28 mouse cellular contexts compared by ENCODE assay signal in genomic region chr8:108222091-108222490, GRCm38 (mm10).
"Had no signal": no experiment of that assay in that cellular context is flagged by ENCODE, and none has a peak within 500 bp of the region (broad histone marks: within the 10 kb centered on the region; RNA-seq: fewer than 3 reads in every experiment).

No protein-coding gene starts in this region.

- H3K36me3 ChIP-seq: heart, embryonic 13.5 days; heart, embryonic 15.5 days; hindbrain, embryonic 10.5 days; hindbrain, embryonic 12.5 days; intestine, embryonic 15.5 days; limb, embryonic 10.5 days; limb, embryonic 12.5 days; liver, embryonic 13.5 days had no signal

- H3K27ac ChIP-seq: gastrocnemius, adult 2 months; heart, adult 2 months; heart, embryonic 13.5 days; heart, embryonic 15.5 days; hindbrain, embryonic 10.5 days; hindbrain, embryonic 12.5 days; hindbrain, embryonic 14.5 days; intestine, embryonic 15.5 days; layer of hippocampus, adult 2 months; left cerebral cortex, adult 2 months; limb, embryonic 10.5 days; limb, embryonic 12.5 days; liver, embryonic 13.5 days had no signal

- H3K27me3 ChIP-seq: heart, embryonic 13.5 days; heart, embryonic 15.5 days; intestine, embryonic 15.5 days; limb, embryonic 12.5 days; liver, embryonic 13.5 days had no signal

- H3K9me3 ChIP-seq: heart, embryonic 13.5 days; heart, embryonic 15.5 days; hindbrain, embryonic 10.5 days; intestine, embryonic 15.5 days; limb, embryonic 10.5 days; liver, embryonic 13.5 days had no signal

- DNase-seq: gastrocnemius, adult 2 months; gastrocnemius, postnatal 10 days; gastrocnemius, postnatal 25 days; heart, adult 2 months; heart, postnatal 14 days; heart, postnatal 36 days; kidney, adult 18-20 months; kidney, adult 8-10 months; kidney, postnatal 10 days; kidney, postnatal 25 days; kidney, postnatal 4 days; liver; liver, embryonic 13.5 days had no signal

- H3K4me3 ChIP-seq: gastrocnemius, adult 2 months; heart, adult 2 months; heart, embryonic 13.5 days; heart, embryonic 15.5 days; hindbrain, embryonic 10.5 days; hindbrain, embryonic 12.5 days; intestine, embryonic 15.5 days; layer of hippocampus, adult 2 months; left cerebral cortex, adult 2 months; limb, embryonic 10.5 days; limb, embryonic 12.5 days; liver, embryonic 13.5 days had no signal

- ATAC-seq: hindbrain, embryonic 16.5 days; inflammation-experienced regulatory T-cells, adult 6 months; intestine, embryonic 15.5 days; intestine, postnatal 0 days had no signal

- H3K9ac ChIP-seq: heart, embryonic 13.5 days; heart, embryonic 15.5 days; hindbrain, embryonic 12.5 days; hindbrain, embryonic 14.5 days; intestine, embryonic 15.5 days; limb, embryonic 12.5 days; liver, embryonic 13.5 days had no signal

- H3K4me2 ChIP-seq: heart, embryonic 11.5 days; heart, embryonic 13.5 days; heart, embryonic 15.5 days; hindbrain, embryonic 12.5 days; hindbrain, embryonic 14.5 days; intestine, embryonic 15.5 days; limb, embryonic 12.5 days; liver, embryonic 11.5 days; liver, embryonic 13.5 days had no signal

- H3K4me1 ChIP-seq: intestine, embryonic 15.5 days; limb, embryonic 10.5 days; limb, embryonic 12.5 days; liver, embryonic 13.5 days had no signal
